Comparison of ENCODE assay signal across 12 mouse cellular contexts in the genomic region with DNA sequence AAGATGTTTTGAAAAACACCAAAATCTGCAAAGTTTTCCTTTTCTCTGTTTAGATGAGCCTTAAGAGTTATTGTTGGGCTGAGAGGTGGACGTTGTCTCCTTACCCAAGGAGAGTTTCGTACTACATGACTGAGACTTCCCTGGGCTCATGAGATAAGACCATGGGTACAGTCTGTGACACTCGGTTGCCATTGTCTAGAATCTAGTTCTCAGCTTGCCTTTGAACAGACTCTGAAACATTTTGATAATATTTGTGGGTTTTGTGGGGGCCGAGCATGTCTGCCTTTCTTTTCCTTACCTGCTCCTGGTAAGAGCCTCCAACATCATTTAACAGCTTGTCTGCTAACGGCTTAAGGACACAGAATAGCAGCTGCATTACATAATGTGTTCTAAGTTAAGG.
DNase-seq lines count a peak whose midpoint lies in the region; ATAC-seq and TF ChIP-seq lines count a peak whose summit lies in the region.
"Had no signal": no experiment of that assay in that cellular context is flagged by ENCODE, and none has a peak within 500 bp of the region (broad histone marks: within the 10 kb centered on the region; RNA-seq: fewer than 3 reads in every experiment).

No protein-coding gene starts in this region.

- H3K4me2 ChIP-seq in heart, embryonic 13.5 days: 0 out of 2 replicates have a peak overlapping the region, but pooled peaks have one; percentile 11
- H3K4me2 ChIP-seq in lung, embryonic 16.5 days (ENCODE audit: low read depth, low read length): peak overlapping the region; percentile 48; the same call in 1 of the 2 replicates
- H3K4me2 ChIP-seq in liver, embryonic 14.5 days (ENCODE audit: low read depth): no peak overlapping the region
- H3K4me2 ChIP-seq: kidney, embryonic 15.5 days; limb, embryonic 15.5 days had no signal

- DNase-seq in heart, postnatal 36 days: no peak
- no peak for DNase-seq in lung, postnatal 25 days (ENCODE audit: low spot score)
- DNase-seq in c-Kit-positive CD71-negative TER-119-negative erythroid progenitor cells, embryonic 14.5 days (ENCODE audit: low read depth): peak; percentile 18
- peak; percentile 28 to 47 (median 43) for DNase-seq in liver, embryonic 14.5 days (ENCODE audit: low read depth in 3 of 3, low spot score in 3 of 3)
- no peak for DNase-seq in thymus, postnatal 4 days
- no peak for DNase-seq in urinary bladder, postnatal 36 days (ENCODE audit: low spot score in 2 of 2)
- DNase-seq: layer of hippocampus, postnatal 36 days had no signal

- no peak overlapping the region for H3K4me3 ChIP-seq in heart, embryonic 13.5 days
- no peak overlapping the region for H3K4me3 ChIP-seq in lung, embryonic 16.5 days (ENCODE audit: low read length)
- H3K4me3 ChIP-seq in liver, embryonic 14.5 days (ENCODE audit: insufficient read depth in 1 of 2, low read depth in 2 of 2, low read length in 2 of 2): no peak overlapping the region
- H3K4me3 ChIP-seq: kidney, embryonic 15.5 days; limb, embryonic 15.5 days had no signal

- H3K36me3 ChIP-seq in heart, embryonic 13.5 days: no peaks in the 10 kb centered on the region
- no peaks in the 10 kb centered on the region for H3K36me3 ChIP-seq in lung, embryonic 16.5 days (ENCODE audit: control insufficient read depth, insufficient read depth, low read length)
- no peaks in the 10 kb centered on the region for H3K36me3 ChIP-seq in liver, embryonic 14.5 days (replicated peaks; ENCODE audit: control insufficient read depth, insufficient read depth, low read depth)
- H3K36me3 ChIP-seq: kidney, embryonic 15.5 days; limb, embryonic 15.5 days had no signal

- no peak for TF ChIP-seq CTCF in liver, embryonic 14.5 days (IDR thresholded peaks at IDR 0.05; ENCODE audit: low read depth)

- no peaks in the 10 kb centered on the region for H3K9me3 ChIP-seq in heart, embryonic 13.5 days
- no peaks in the 10 kb centered on the region for H3K9me3 ChIP-seq in lung, embryonic 16.5 days (ENCODE audit: control insufficient read depth, low read length)
- no peaks in the 10 kb centered on the region for H3K9me3 ChIP-seq in liver, embryonic 14.5 days (ENCODE audit: control insufficient read depth, low read length)
- H3K9me3 ChIP-seq: kidney, embryonic 15.5 days; limb, embryonic 15.5 days had no signal

- no peaks in the 10 kb centered on the region for H3K27me3 ChIP-seq in heart, embryonic 13.5 days (replicated peaks)
- H3K27me3 ChIP-seq in lung, embryonic 16.5 days (ENCODE audit: control insufficient read depth, insufficient read depth, low read depth, low read length): no peaks in the 10 kb centered on the region
- no peaks in the 10 kb centered on the region for H3K27me3 ChIP-seq in liver, embryonic 14.5 days (ENCODE audit: control insufficient read depth, insufficient read depth, low read length)
- H3K27me3 ChIP-seq: kidney, embryonic 15.5 days; limb, embryonic 15.5 days had no signal

- peaks cover 75% of the 10 kb centered on the region for H3K4me1 ChIP-seq in heart, embryonic 13.5 days
- peaks cover 44% of the 10 kb centered on the region for H3K4me1 ChIP-seq in lung, embryonic 16.5 days (replicated peaks; ENCODE audit: control insufficient read depth, insufficient read depth, low read length)
- peaks cover 0 to 13% of the 10 kb centered on the region in 2 experiments; a peak in 2 of 4 replicates for H3K4me1 ChIP-seq in liver, embryonic 14.5 days (replicated peaks; ENCODE audit: control insufficient read depth in 2 of 2, insufficient read depth in 2 of 2, low read length in 1 of 2)

- intact Hi-C loops in heart, postnatal 36 days (cut with DNase I): loop anchor here (2.0 to 5.0 kb wide), 5 partner anchors 79 to 399 kb away; no protein-coding TSS in a partner anchor

- no peak for ATAC-seq in heart, embryonic 13.5 days (ENCODE audit: extremely low read depth, insufficient number of reproducible peaks, low FRiP score, low TSS enrichment)
- ATAC-seq in lung, embryonic 16.5 days (ENCODE audit: low read depth): no peak
- peak; percentile 84 for ATAC-seq in liver, embryonic 14.5 days (ENCODE audit: insufficient read depth)
- ATAC-seq: CD4-positive, CD25-positive, alpha-beta regulatory T cell, adult 4 months had no signal

- WGBS in heart, embryonic 13.5 days: 45% methylated on average over 5 of the region's 5 CpGs
- WGBS in lung, embryonic 16.5 days: 68% methylated on average over 5 of the region's 5 CpGs
- WGBS in liver, embryonic 14.5 days (ENCODE audit: insufficient replicate concordance): 20% methylated on average over 5 of the region's 5 CpGs

- peak overlapping the region; percentile 79 for H3K27ac ChIP-seq in heart, embryonic 13.5 days (replicated peaks)
- peak overlapping the region; percentile 84 for H3K27ac ChIP-seq in lung, embryonic 16.5 days (ENCODE audit: low read length)
- peak overlapping the region; percentile 18; the same call in 1 of the 2 replicates for H3K27ac ChIP-seq in liver, embryonic 14.5 days

- peak; percentile 80 for TF ChIP-seq EP300 in liver, embryonic 14.5 days (IDR thresholded peaks at IDR 0.05; ENCODE audit: low read depth)

- no peak overlapping the region for H3K9ac ChIP-seq in heart, embryonic 13.5 days
- H3K9ac ChIP-seq in lung, embryonic 16.5 days (ENCODE audit: low read length): no peak overlapping the region
- H3K9ac ChIP-seq in liver, embryonic 14.5 days (replicated peaks): no peak overlapping the region
- H3K9ac ChIP-seq: kidney, embryonic 15.5 days; limb, embryonic 15.5 days had no signal

Comparison
In these comparisons a context has a peak if more than half of its experiments do, and no peak if none do; other contexts are left out.
1. H3K27ac ChIP-seq: peak in every context shown above with its lines; median percentile 84 in lung, embryonic 16.5 days; 79 in heart, embryonic 13.5 days; 18 in liver, embryonic 14.5 days.
2. DNase-seq: peak in c-Kit-positive CD71-negative TER-119-negative erythroid progenitor cells, embryonic 14.5 days (single experiment) and liver, embryonic 14.5 days (3 of 3); none in heart, postnatal 36 days (0 of 2), lung, postnatal 25 days (single experiment), thymus, postnatal 4 days (single experiment) and urinary bladder, postnatal 36 days (0 of 2).